Mouse (Mus musculus) small intestine, adult 2 months (tissue): ENCODE measurements around the gene Atp6v1g2.

ENCODE experiments used
- CTCF ChIP-seq: fragments of 200-500 bp; IDR thresholded peaks from 2 replicates; pipeline ENCODE4 v1.5.1; 2012; ENCODE audit warnings: low read depth, mild to moderate bottlenecking, control low read depth, inconsistent platforms, low read length, moderate library complexity, mixed read lengths; ENCODE audit not compliant: insufficient replicate concordance, insufficient read length; ENCODE audit errors: extremely low read depth
- POLR2A ChIP-seq: fragments of 200-500 bp; IDR thresholded peaks from 2 replicates; pipeline ENCODE4 v1.6.1; 2012; ENCODE audit warnings: low read depth, mild to moderate bottlenecking, control low read depth, inconsistent platforms, low read length, moderate library complexity

DNA sequence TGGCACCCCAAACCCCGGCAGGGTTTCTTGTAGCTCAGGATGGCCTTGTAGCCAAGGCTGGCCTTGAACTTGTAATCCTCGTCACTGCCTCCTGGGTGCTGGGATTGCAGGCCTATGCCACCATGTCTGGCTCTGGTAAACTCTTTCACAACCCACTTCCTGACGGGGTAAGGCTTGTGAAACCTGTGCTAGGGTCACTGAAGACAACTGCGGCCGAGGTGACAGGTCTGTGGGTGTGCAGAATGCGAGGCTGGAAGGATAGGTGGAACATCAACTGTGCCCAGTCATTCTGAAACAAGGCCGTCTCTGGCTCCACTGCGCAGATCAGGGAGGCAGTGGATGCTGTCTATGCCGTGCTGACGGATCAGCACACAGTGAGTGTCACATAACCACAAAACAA lies 2.4 kb upstream of the Atp6v1g2 start:
- TF ChIP-seq POLR2A = no peak
- no peak for TF ChIP-seq CTCF
